Mouse (Mus musculus): ENCODE data around the gene Rpl31.

GRCm38 (mm10) chr1:39389338-39389737, 21.7 kb downstream of the Rpl31 start:
- TF ChIP-seq CTCF (IDR thresholded peaks at IDR 0.05; ENCODE audit: control insufficient read depth, insufficient read depth, insufficient replicate concordance, low read depth, low read length) (no peak), POLR2A (IDR thresholded peaks at IDR 0.05; ENCODE audit: control insufficient read depth, low read depth, low read length) (no peak)
